Mouse (Mus musculus) lung, adult 2 months (tissue): ENCODE measurements around the gene Majin.
A peak's percentile ranks its signal among the peaks of the same experiment; 100 is the strongest.

Experiments used
- CTCF ChIP-seq: fragments of 200-500 bp; IDR thresholded peaks from 2 replicates; pipeline ENCODE4 v1.5.1; 2011; ENCODE audit warnings: mild to moderate bottlenecking, low read length, control low read depth; ENCODE audit not compliant: insufficient read depth
- POLR2A ChIP-seq: fragments of 200-500 bp; IDR thresholded peaks from 2 replicates; pipeline ENCODE4 v1.6.1; 2011; ENCODE audit warnings: low read depth, mild to moderate bottlenecking, control low read depth, low read length, borderline replicate concordance; ENCODE audit errors: extremely low read depth

DNA sequence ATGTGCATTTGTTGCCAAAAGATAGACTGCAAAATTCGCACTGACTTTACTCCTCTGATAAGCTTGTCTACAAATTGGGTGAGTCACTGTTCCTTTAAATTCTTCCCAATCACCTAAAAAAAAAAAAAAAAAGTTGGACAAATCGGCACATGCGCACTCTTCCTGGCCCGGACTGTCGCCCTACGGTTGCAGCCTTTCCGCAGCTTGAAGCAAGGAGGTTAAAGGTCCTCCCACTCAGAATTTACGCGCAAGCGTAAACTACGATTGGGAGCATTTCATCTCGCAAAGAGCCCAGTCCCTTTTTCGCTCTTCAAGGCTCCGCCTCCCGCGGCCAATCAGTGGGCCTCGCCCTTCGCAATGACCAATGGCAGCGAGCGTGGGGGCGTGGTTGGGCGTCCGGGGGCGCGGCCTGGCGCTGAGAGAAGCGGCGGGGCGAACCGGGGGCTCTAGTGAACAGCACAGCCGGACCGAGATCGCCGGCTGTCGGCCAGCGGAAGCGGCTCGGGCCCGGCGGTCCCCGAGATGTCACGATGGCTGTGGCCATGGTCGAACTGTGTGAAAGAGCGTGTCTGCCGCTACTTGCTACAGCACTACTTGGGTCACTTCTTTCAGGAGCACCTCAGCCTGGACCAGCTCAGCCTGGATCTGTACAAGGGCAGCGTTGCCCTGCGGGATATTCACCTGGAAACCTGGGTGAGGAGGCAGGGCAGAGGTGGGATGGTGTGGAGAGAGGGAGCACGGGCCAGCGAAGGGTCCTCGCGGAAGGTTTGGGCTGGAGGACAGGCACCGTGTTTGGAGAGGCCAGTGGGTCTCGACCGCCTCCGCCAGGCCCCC lies 57.3 kb downstream of the Majin start, which contains the start of gene Atg2a:
- TF ChIP-seq POLR2A (peak; percentile 73; the same call in 1 of the 2 replicates), CTCF (no peak)
